Mouse (Mus musculus) v-Abl transformed pro-B cells (cell line): Measurements from ENCODE around the gene Fmod.

Experiments used
- in situ Hi-C, 2 experiments: fragments of 400-800 bp; cut with MboI; formaldehyde crosslinking; loops; one replicate each; pipeline ENCODE4 v1.15.1; 2025; ENCODE audit not compliant: unreplicated experiment in 2 of 2

Gene Fmod

DNA sequence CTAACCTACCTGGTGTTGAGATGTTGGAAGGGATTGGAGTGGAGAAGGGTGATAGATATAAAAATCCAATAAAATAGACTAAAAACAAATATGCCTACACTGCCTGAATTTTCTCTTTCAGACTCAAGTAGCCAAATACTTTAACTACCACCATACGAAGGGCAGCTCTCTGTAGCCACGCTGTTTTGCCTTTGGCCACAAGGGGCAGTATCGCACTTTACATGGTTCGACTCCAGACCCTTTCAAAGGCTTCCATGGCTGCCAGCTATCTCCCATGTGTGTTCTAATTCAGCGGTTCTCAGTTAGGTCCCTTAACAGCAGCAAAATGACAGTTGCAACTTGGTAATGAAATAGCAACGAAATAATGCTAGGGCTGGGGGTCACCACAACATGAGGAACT lies 16.2 kb downstream of the Fmod start:
- in situ Hi-C loops: loop anchor here in 1 of 2 experiments (25.0 kb wide), 1 partner anchor 916 kb away; the partner anchor contains the start of gene Ppp1r15b

DNA sequence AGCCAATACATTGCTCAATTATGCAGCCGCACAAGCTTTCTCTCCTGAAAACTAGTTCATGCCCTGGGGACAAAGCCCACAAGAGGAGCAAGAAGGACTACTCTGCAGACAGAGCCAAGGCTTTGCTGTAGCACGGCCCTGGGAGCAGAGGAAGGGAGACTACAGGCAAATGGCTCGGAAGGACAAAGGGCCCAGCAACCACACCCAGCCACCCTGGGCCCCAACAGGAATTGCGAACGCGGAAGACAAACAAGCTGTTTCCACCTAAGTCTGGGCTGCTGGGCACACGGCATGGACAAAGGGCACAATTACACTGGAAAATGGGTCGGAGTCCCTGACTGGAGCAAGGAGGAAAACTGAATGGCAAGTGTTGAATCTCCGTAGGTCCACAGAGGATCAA lies 18.0 kb downstream of the Fmod start:
- in situ Hi-C loops: loop anchor here (5.0 to 25.0 kb wide), 2 partner anchors 52 to 918 kb away; partner anchors contain the start of gene Ppp1r15b (in 1 of the 2)

DNA sequence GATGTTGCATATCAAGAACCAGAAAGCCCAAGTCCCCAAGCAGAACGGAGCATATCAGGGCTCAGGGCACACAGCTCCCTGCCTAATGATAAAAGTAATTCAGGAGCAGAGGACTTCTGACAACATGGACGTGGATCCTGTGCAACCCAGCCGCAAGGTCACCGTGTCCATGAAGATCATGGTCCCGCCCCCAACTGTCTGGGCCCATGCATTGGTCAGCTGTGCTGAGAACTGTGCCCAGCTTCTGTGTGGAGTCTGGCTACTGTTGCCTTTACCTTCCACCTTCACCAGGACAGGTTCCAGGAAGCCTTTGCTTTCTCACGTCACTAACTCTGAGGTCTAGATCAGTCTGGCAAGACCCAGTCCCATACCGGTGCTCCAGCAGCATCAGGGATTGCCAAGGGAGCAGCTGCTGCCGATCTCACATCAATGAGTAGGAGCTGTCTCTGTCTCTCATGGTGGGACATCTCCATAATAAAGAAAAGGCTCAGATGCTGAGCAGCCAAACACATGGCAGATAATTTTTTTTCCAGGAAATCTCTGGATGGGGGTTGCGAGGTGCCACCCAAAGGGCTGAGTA lies 18.7 kb downstream of the Fmod start:
- in situ Hi-C loops: loop anchor here (5.0 to 25.0 kb wide), 2 partner anchors 52 to 918 kb away; partner anchors contain the start of gene Ppp1r15b (in 1 of the 2)

DNA sequence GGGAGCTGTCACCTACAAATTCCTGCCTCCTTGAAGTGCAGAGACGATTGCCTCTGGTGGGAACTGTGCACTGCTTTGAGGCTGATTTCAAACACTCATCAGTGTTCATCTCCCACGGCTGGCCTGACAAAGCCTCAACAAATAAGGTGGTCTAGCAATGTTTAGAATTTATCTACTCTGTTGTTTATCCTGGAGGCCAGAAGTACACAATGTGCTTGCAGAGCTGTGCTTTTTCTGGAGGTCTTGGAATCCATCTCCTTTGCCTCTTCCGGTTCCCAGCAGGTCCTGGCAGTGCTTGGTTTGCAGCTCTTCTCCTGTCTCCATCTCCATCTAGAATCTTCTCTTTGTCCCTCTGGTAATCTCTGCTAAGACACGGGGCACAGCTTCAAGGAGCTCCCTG lies 19.2 kb downstream of the Fmod start:
- in situ Hi-C loops: loop anchor here (5.0 to 25.0 kb wide), 2 partner anchors 51 to 919 kb away; partner anchors contain the start of gene Ppp1r15b (in 1 of the 2)

DNA sequence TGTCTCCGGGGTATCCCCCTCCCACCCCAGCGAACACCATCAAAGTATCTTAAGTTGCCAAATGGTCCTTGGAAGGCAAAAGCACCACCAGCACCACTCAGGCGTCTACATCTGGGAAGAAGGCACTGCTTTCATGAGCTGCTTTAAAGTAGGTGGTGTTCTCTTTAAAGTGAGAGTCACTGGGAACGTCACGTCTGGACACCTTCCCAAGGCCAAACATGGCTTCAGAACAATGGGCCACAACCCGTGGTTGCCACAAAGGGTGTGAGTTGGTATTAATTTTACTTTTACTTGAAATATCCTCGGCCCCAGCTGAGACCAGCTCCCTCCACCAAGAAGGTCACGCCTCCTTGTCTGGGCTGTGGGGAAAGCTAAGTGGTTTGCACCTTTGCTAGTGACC lies 20.7 kb downstream of the Fmod start:
- in situ Hi-C loops: loop anchor here (5.0 to 25.0 kb wide), 2 partner anchors 50 to 920 kb away; partner anchors contain the start of gene Ppp1r15b (in 1 of the 2)

DNA sequence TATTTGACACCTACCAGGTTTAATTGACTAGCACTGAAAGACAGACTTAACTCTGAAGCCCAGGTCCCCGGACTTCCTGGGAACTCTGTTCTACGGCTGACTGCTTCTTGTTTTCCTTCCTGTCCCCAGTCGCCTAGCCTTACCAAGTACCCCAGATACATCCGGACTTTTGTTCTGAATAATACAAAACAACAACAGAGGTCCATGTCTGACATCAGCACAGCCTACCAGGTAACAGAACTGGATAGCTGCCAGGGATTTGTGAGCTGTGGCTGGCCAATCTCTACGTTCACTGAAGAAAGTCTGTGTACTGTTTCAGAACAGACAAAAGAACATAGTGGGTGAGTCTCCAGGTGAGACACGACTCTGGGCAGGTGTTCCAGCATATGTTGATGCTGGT lies 21.8 kb downstream of the Fmod start:
- in situ Hi-C loops: loop anchor here (5.0 to 25.0 kb wide), 2 partner anchors 48 to 922 kb away; partner anchors contain the start of gene Ppp1r15b (in 1 of the 2)

DNA sequence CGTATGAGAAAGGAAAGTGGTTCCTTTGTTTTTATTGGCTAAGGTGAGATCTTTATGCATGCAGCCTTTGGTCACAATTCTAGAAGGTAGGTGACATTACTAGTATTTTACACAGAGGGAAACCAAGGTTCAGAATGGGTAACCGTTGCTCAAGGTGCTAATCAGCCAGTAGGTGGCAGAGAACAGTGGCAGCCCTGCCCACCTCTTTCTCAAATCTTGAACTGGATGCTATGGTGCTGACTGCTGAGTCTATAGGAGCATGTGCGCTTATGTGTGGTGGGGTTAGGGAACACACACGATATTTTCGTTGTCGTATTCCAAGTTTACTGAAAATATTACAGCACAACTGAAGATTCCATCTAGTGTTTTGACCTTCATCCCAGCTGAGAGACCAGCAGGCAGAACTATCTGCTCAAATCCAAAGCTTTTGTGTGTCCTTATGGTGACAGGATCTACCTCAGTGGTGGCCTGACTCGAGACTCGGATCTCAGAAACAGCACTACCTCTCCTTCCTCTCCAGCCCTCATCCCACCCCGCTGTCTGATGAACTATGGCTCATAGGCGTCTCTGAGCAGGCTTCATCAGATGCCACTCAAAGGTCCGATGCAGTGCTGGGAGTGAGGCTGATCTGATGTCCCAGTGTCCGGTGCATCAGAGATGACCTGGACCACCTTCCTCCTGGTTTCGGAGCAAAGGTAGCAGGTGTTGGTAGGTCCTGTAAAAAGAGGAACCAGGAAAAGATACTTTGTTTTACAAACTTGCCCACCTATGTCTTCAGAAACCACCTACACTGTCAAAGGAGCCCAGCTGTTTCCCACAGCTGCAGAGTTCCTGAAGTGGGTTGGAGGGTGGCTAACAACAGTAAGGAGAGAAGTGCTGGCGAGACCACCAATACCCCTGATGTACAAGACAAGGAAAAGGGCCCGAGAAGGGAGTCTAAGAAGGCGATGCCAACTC lies 23.0 kb downstream of the Fmod start:
- in situ Hi-C loops: loop anchor here (5.0 to 25.0 kb wide), 6 partner anchors 47 to 1075 kb away; partner anchors contain the start of genes Ppp1r15b (in 2 of the 2), Lax1 (in 1 of the 2) and Ptpn7 (in 1 of the 2)

DNA sequence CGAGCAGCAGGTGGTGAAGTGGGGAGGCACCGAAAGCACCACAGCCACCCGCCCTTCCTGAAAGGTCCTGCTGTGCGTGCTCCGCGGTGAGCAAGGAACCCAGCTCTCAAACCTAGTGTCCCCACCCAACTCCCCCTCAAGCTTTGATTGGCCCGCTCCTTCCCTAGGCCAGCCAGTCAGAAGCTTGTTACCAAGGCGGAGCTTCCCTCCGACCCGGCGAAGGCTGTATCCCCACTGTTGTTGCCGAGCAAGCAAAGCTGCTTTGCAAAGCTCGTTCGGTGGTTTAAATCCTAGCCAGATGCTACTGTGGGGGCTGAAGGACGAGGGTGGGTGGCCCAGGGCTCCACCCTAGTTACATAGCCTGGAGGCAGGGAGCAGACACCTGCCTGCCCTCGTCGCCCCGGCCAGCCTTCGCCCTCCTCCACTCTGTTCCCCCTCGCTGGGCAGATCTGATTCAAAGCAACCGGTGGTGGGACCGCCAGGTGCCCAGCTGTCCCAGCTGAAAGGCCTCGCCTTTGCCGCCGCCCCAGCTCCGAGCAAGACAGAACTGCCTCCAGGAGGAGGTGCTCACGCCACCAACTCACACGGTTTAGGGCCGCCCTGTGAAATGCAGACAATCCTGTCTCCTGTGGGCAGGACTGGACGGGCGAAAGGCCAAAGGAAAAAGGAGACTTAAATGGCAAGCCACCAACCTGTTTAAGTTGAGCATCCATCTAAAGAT lies 24.0 kb downstream of the Fmod start:
- in situ Hi-C loops: loop anchor here (10.0 to 25.0 kb wide), 5 partner anchors 366 to 1074 kb away; partner anchors contain the start of genes Ppp1r15b (in 2 of the 2), Lax1 (in 1 of the 2) and Ptpn7 (in 1 of the 2)

DNA sequence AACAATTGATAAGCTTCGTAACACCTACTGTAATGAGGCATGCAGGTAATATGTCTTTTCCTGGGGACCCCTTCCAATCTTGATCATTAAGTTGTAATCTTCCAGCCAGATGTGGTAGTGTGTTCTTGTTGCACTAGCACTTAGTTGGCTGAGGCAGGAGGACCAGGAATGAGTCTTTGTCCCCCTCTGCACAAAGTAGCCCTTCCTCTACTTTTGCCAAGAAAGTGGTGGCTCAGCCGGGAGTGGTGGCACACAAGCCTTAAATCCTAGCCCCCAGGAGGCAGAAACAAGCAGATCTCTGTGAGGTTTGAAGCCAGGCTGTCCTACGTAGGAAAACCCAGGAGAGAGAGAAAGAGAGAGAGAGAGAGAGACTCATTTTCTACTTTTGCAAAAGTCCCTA lies 24.9 kb downstream of the Fmod start:
- in situ Hi-C loops: loop anchor here (10.0 to 25.0 kb wide), 5 partner anchors 367 to 1073 kb away; partner anchors contain the start of genes Ppp1r15b (in 2 of the 2), Lax1 (in 1 of the 2) and Ptpn7 (in 1 of the 2)

DNA sequence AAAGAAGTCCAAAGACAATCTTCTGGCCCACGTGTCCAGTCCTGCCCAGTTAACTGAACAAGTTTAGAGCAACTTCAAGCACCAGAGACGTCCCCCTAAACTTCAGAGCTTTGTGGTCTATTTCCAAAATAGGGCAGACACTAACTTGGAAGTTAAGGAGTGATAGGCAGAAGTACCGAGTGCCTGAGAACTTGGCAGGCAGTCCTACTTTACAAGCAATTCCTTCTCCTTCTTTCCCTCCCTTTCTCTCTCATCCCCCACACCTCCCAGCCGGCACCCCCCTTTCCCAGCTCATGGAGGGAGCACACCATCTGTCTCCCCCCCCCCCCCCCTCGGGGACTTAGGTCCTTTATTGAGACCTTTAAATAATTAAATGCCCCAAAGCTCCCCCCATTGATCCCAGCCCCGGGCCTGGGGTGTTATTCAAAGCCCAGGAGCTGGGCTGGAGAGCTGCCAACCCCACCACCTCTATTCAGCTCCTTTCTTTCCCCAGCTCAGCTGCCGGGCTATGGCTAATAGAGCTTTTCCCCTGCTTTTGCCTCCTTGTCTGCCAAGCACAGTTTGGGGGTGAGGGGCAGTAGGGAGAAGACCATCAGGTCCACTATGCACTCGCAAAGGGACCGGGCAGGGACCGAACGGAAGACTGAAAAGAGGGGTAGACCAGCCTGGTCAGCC lies 25.5 kb downstream of the Fmod start:
- in situ Hi-C loops: loop anchor here (10.0 to 25.0 kb wide), 5 partner anchors 368 to 1072 kb away; partner anchors contain the start of genes Ppp1r15b (in 2 of the 2), Lax1 (in 1 of the 2) and Ptpn7 (in 1 of the 2)

DNA sequence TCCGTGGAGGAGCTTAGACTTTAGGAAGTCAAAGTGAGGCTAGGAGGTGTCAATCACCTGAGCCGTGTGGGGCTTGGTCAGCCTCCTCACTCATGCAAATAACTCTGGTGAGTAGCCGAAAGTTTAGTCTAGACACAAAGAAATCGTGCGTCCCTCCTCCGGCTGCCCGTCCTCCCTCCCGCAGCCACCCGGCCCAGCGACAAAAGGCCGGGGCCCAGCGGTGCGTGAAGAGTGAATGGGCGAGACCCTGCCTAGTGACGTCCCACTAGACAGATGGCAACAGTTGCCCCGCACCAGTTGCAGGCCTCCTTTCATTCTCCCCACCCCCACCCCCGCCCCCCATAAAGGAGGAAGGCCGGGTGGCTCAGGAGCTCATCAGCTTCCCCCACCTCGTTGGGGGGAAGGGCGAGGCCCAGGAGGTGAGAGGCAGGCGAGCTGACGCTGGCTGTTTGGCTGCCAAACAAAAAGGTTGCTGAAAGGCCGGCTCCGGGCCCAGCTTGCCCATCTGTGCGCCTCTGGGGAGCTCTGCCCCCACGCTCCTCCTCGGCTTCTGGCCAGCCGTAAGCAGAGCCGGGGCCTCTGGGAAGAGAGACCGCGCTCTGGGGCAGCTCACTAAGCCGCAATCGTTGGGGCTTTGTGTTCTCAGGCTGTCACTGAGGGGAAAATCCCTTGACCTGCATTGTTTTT lies 26.2 kb downstream of the Fmod start:
- in situ Hi-C loops: loop anchor here (10.0 to 25.0 kb wide), 5 partner anchors 368 to 1072 kb away; partner anchors contain the start of genes Ppp1r15b (in 2 of the 2), Lax1 (in 1 of the 2) and Ptpn7 (in 1 of the 2)

DNA sequence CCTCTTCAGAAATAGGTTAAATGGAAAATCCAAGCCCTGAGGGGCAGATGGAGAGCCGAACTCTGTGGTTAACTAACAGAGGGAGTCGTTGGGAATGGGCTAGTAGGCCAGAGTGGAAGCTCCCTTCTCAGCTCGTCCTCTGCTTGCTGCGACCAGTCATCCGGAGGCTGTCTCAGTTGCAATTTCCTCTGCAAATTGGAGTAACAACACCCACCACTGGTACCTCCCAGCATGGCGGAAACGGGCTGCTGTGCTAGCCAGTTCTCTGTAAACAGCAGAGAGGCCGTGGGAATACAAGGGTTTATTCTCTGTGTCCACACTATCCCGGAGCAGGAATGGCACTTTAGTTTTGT lies 26.7 kb downstream of the Fmod start:
- in situ Hi-C loops: loop anchor here (10.0 to 25.0 kb wide), 5 partner anchors 369 to 1071 kb away; partner anchors contain the start of genes Ppp1r15b (in 2 of the 2), Lax1 (in 1 of the 2) and Ptpn7 (in 1 of the 2)

DNA sequence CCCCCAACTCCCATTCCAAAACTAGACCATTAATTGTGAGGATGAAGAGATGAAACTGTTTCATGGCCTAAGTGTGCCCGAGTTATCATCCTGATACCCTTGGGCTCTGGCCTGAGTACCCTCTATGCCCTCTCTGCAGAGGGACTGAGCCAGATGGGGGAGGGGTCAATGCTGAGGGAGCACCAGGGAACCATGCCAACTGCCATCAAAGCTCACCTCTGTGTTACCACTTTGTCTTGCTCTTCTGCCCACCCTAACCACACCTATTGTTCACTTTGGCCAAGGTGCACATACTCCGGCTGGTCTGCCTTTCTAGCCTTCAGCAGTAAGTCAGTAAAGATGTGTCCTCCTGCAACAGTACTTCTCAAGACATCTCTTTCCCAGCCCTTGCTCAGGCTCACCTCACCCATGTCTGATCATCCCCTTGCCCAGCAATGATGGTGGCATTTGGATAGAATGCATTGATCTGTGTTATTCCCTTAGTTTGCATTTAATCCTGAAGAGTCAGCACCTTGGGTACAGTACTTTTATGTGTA lies 27.3 kb downstream of the Fmod start:
- in situ Hi-C loops: loop anchor here (10.0 to 25.0 kb wide), 5 partner anchors 370 to 1070 kb away; partner anchors contain the start of genes Ppp1r15b (in 2 of the 2), Lax1 (in 1 of the 2) and Ptpn7 (in 1 of the 2)

DNA sequence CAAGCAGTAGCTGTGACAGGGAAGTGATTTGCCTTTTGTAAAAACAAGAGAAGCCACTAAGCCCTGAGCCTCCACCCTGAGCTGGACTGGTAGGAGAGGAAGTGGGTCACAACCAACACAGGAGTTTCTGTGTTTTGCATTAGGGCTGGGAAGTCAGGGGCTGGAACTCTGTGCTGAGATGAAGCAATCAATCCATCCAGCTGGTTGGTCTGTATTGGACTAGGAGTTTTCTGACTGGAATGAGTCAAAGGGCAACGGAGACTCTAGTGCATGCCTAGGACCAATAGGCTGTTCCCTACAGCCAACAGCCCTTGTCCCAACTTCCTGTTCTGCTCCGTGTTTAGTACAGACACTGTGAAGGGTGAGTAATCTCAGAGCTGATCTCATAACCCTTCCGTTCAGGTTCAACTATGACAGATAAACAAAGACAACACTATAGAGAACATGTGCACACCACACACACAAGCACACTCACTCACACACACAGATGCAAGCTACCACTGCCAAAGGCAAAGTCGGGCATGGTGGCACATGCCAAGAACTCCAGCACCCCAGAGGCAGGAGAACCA lies 28.3 kb downstream of the Fmod start:
- in situ Hi-C loops: loop anchor here (10.0 to 25.0 kb wide), 5 partner anchors 371 to 1069 kb away; partner anchors contain the start of genes Ppp1r15b (in 2 of the 2), Lax1 (in 1 of the 2) and Ptpn7 (in 1 of the 2)

DNA sequence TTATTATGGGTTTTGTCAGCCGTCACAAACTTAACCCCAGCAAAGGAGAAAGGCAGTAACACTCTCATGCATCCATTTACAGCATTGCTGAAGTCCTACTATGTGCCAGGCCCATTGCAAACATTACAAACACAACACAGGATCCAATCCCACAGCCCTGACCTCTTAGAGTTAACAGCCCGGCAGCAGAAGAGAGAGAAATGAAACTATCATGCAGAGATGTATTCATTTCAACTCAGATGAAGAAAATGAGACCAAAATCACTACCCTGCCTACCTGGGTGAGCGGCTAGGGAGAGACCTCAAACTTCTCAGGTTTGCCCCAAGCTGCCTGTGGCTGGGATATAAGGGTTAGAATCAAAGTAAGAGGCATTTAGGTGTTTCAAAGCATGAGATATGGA lies 29.5 kb downstream of the Fmod start:
- in situ Hi-C loops: loop anchor here (10.0 to 25.0 kb wide), 5 partner anchors 372 to 1068 kb away; partner anchors contain the start of genes Ppp1r15b (in 2 of the 2), Lax1 (in 1 of the 2) and Ptpn7 (in 1 of the 2)

DNA sequence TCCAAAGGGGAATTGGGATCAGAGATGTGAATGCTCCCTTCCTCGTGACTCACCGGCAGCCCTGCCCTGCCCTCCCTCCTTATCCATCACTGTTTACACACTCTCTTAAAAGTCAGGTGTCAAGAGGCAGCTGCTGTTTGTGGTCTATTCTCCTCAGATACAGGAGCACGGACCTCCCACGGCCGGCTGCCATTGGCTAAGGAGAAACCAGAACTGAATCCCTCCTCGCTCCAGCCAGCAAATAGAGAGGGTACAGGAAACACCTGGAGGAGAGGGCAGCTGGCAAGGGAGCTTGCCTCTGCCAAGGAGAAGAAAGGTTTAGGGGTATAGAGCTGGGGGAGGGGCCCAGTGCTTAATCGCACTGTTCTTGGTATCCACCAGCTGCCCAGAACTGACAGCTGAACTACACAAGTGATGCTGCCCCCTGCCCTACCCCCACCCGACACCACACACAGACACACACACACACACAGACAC lies 30.1 kb downstream of the Fmod start:
- in situ Hi-C loops: loop anchor here (10.0 to 25.0 kb wide), 5 partner anchors 372 to 1068 kb away; partner anchors contain the start of genes Ppp1r15b (in 2 of the 2), Lax1 (in 1 of the 2) and Ptpn7 (in 1 of the 2)

DNA sequence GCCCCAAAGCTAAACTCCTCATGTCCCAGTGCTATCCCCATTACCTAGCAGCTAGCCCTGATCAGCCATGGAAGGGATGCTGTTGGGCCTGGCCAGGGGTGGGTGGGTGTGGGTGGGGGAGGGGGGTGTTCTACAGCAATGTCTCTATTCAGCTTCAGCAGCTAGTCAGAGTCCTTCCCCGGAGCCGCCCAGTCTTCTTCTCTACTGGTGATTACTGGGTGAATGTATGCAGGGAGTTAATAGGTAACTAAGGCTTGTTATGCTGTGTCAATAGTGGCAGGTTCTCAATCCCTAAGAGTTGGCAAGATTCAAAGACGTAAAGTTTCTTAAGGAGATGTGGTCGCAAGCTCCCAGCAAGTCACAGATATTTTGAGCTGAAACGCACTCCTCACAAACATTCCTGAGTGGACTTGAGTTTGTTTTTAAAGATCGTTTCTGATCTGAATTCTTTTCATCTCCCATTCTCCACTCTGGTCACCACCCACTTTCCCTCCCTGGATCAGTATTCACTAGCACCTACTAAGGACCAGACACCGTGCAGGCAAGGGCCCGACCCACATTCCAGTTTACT lies 33.1 kb downstream of the Fmod start:
- in situ Hi-C loops: loop anchor here in 1 of 2 experiments (25.0 kb wide), 1 partner anchor 933 kb away; the partner anchor contains the start of gene Ppp1r15b
